Mouse (Mus musculus) testis, postnatal 14 days (tissue): ENCODE results near the gene Slc25a25.
"Not testable (repeated sequence)": the region's sequence is repeated elsewhere in the genome, so short reads cannot be mapped to it uniquely, and the experiment has no call there.

ENCODE experiments used
- DNase-seq: peaks from one replicate; pipeline ENCODE4 v3.0.0; 2021; ENCODE audit warnings: low spot score

The Slc25a25 gene

DNA sequence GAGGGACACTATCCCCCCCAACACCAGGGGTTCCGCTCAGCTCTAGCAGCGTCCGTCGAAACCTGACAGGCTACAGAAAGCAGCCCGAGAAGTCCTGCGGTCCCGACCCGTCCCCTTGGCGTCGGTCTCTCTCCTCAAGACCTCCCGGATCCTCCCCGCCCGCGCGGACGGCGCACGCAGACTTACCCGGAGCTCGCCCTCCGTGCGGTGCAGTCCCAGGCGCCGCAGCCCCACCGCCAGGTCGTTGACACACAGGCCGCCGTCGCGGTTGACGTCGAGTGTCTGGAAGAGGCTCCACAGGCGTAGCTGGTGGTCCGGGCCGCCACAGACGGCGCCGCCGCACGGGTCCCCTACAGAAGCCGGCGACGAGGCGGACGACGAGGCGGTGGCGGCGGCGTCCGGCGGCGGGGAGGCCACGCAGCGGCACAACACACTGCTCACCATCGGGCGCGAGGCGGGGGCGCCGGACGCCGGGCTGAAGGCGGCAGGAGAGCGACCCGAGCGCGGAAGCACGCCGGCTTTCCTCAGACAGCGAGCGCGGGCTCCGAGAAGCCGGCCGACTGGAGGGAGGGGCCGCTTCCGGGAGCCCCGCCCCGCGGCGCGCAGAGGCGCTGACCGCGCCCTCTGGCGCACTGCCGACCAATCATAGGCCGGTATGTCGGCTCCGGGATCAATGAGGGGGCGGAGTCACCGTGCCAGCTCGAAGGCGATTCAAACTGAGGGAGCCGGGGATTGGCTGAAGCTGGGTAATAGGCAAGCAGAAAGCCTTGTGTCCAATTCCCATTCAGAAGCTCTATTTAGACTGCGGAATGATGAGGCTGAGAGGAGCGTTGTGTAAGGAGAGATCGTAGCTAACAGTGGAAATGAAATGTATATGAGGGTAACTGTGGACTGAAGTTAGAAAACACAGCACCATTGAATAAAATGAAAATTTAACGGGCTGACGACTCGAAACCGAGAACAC is at the start of gene Slc25a25:
Gene Slc25a25 (minus strand): TSS at position 565 of the 964 bp plus-strand sequence.
- peak; percentile 98 for DNase-seq

GRCm38 (mm10) chr2:32500461-32500860 is 49.2 kb upstream of the Slc25a25 start:
- DNase-seq, result no peak

DNA sequence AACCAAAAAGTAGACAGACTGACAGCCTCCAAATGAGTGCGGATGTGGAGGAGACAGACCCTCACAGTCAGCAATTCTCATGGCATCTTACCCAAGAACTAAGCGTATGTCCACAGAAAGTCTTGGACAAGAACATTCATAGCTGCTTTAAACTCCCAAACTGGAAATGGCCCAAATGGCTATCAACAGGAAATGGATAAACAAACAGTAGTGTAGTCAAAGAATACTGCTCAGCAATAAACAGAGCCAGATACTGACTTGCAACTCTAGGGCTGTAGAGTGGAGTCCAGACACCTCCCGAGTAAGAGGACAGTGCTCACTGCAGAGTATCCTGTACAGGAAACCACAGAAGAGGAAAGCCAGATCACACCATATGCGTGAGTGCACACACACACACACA is 48.1 kb upstream of the Slc25a25 start:
- DNase-seq, result no peak

GRCm38 (mm10) chr2:32496190-32496589 is 44.9 kb upstream of the Slc25a25 start:
- no peak for DNase-seq

DNA sequence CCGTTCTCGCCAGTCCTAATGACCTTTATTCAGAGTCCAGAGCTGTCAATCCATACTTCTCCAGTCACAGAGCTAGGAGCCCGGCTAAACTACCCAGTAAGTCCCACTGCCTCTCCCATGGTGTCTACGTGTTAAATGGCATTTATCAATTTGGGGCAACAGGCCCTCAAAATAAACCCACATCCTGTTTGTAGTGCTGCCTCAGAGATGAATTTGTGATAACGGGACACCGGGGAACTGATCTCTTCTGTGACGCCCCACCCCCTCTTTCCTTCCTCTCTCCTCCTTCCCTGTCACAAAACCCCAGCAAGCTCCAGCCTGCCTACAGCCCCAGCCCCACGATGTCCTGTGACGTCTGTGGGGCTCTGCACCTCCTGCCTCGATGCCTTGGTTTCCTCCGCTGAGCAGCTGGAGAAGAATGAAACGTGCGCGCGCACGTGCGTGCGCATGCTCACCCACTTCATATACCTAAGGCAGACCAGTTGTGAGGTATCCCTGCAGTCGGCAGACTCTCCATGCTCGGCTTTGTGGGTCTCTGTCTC is 44.0 kb upstream of the Slc25a25 start:
- no peak for DNase-seq

DNA sequence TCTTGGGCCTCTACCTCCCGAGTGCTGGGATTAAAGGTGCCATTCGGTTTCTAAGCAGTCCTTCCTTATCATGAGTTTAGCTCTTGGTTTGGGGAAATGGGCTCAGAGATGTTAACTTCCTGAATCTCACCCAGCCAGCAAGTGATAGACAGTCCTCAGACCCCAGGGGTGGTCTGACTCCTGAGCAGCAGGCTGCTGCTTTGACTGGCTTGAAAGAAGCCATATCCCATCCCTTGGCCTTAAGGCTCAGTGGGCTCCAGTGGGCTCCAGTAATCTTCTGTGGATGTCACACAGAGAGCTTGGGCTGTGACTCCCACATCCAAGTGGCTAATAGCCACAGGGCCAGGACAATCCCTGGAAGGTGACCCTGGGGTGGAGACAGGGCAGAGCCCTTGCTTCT is 43.3 kb upstream of the Slc25a25 start:
- DNase-seq, result no peak

- no peak for DNase-seq
These were observed 42.1 kb upstream of the Slc25a25 start for GRCm38 (mm10) chr2:32493301-32493701.

DNA sequence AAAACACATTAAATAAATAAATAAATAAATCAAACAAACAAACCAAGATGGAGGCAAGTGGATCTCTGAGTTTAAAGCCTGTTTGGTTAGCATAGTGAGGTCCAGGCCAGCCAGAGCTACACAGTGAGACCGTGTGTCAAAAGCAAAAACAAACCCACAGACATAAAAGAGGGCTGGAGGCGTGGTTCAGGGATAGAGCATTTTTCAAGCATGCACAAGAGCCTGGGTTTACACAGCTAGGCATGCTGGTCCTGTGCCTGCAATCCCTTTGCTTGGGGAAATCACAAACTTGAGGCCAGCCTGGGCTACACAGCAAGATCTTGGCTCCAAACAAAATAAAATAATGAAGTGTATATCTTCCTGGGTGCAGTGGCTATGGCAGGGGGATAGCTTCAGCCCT is 41.4 kb upstream of the Slc25a25 start:
- DNase-seq, result no peak

DNA sequence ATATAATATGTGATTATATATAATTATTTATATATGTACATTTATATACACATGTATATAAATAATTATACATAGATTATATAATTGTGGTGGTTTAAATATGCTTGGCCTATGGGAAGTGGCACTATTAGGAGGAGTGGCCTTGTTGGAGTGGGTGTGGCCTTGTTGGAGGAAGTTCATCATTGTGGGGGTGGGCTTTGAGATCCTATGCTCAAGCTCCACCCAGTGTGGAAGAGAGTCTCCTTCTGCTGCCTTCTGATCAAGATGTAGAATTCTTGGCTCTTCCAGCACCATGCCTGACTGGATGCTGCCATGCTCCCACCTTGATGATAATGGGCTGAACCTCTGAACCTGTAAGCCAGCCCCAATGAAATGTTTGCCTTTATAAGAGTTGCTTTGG is 39.5 kb upstream of the Slc25a25 start:
- DNase-seq, result not testable (repeated sequence)

DNA sequence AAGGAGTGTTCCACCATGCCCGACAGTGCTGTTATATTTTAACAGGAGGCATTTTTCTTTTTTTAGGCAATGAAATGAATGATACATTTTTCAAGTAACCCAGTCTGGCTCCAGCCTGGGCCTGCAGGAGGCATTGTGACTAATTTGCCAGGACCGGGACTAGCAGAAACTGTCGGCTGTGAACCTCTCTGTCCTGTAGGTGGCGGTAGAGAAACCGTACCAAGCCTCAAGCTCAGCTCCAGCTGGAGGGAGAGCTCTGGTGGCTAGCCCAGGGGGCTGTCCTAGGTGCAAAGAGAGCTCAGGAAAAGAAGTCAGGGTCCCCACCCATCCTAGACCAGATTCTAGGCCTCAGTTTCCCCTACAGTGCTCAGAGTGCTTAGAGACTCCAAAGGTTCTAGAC is 37.4 kb upstream of the Slc25a25 start:
- DNase-seq, result peak; percentile 79

GRCm38 (mm10) chr2:32487124-32487623 is 35.9 kb upstream of the Slc25a25 start:
- DNase-seq, result peak; percentile 86

- no peak for DNase-seq
These were observed 34.9 kb upstream of the Slc25a25 start for GRCm38 (mm10) chr2:32486155-32486554.

DNA sequence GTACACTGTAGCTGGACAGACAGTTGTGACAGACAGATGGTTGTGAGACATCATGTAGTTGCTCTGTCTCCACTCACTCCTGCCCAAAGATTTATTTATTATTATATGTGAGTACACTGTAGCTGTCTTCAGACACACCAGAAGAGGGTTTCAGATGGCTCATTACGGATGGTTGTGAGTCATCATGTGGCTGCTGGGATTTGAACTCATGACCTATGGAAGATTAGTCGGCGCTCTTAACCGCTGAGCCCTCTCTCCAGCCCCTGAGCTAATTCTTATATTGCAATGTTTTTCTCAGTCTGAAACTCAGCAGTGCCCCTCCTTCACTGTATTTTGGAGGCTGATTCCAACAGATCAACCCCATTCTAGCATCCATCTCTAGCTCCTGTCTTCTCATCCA is 34.5 kb upstream of the Slc25a25 start:
- no peak for DNase-seq

DNA sequence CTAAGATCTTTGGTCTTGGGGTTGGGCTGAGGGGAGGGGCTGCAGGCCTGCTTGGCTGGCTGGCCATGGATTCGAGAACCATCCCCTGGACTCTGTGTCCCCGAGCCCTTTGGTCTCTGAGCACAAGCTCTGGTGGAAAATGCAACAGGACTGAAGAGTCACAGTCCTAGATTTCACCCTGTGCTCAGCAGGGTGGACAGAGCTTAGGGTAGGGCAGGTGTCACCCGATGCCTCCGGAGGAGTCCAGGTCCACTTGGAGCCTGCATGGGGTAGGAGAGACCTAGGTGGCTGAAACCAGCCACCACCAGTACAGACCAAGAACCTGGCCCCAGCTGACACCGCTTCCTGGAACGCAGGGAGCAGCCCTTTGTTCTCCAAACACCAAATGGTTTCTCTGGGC is 33.7 kb upstream of the Slc25a25 start:
- DNase-seq, result no peak

- no peak for DNase-seq
These were observed 32.1 kb upstream of the Slc25a25 start for GRCm38 (mm10) chr2:32483179-32483875.

GRCm38 (mm10) chr2:32482351-32482750 is 31.1 kb upstream of the Slc25a25 start:
- DNase-seq, result no peak

- DNase-seq, result not testable (repeated sequence)
These were observed 24.1 kb upstream of the Slc25a25 start for GRCm38 (mm10) chr2:32475361-32475760.

DNA sequence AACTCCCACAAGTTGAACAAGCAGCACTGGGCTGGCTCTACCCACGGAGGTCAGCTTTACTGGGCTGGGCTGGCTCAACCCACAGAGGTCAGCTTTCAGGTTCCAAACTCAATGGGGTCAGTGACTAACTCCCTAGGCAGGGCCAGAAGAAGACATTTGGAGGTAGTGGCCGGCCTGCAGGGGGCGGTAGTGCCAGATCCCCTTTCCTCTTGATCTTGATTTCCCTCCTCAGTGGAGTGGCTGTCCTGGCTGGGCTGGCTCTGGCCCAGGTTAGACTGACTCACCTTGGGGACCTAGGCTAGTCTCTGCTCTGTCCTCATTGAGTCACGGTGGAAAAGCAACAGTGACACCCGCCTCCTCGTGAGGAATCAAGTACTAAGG is 20.4 kb upstream of the Slc25a25 start:
- DNase-seq, result no peak

DNA sequence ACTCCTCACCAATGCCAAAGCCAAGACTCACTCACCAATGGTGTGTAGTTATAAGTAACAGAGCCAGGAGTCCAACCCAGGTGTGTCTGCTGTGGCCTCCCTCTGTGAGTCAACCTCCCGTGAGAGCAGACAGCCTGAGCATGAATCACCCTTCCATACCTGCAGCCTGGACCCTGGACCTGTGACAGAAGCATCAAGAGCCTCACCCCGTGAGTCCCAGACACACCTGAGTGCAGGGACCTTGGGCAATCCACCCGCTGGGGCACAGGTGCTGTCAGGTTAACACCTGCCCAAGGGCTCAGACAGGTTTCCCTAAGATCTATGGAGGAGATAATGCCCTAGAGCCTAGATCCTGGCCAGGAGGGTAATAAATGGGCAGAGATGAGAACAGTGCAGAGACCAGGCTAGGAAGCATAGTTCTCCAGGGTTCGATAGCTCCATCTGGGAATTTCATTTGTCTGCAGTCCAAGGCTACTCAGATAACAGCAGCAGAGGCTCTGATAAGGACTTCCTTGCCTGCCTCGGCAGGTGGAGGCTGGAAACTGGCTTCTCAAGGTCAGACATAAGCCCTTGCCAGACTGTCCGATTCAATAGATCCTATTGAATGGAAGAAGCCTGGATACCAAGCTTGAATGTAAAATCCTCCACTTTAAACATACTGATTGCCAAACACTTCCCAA is 19.9 kb upstream of the Slc25a25 start:
- no peak for DNase-seq

DNA sequence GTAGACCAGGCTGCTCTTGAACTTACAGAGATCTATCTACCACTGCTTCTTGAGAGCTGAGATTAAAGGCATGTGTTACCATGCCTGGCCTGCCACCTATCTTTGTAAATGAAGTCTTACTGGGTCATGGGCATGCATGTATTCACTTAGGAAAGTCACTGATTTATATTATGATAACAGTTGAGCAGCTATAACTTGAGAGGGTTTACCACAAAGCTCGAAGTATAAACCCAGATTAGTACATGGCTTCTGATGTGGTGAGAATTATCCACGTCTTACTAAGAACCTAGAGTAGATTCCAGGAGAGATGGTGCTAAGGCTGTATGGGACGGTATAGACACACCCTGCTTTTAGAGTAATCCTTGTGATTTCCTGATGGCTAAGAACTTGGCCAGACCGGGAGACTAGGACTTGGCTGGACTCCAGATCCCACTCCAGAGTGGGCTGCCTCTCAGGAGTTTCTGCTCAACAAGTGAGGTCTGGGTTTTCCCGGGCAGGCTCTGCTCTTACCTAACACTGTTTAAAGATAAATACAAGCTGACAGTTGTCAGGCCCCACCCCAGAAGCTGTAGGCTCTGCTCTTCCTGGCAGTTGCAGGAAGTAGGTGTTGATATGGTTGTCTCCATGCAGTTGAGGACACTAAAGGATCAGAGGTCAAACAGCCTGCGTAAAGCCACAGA is 13.1 kb upstream of the Slc25a25 start:
- no peak for DNase-seq

- no peak for DNase-seq
These were observed 12.5 kb upstream of the Slc25a25 start for GRCm38 (mm10) chr2:32463773-32464172.

DNA sequence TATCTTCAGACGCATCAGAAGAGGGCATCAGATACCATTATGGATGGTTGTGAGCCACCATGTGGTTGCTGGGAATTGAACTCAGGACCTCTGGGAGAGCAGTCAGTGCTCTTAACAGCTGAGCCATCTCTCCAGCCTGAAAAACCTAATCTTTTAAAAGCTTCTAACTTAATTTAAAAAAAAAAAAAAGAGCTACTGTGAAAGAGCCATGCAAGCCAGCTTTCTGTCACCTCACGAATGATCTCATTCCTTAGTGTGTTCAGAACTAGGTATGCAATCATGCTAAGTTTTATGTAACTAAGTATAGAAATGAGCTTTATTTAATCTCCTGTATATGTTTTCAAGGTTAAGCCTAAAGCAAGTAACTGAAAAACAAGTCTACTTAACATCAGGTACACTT is 8.4 kb upstream of the Slc25a25 start:
- DNase-seq, result no peak
